Mouse (Mus musculus) yolk sac, embryonic 10.5 days (tissue): ENCODE results near the gene Gm49721.
"Not testable (repeated sequence)": the region's sequence is repeated elsewhere in the genome, so short reads cannot be mapped to it uniquely, and the experiment has no call there.

Experiments used
- DNase-seq: peaks from one replicate; pipeline ENCODE4 v3.0.0-alpha.2; 2017; ENCODE audit warnings: low spot score

Gene Gm49721

GRCm38 (mm10) chr17:7075519-7075918 lies 96.8 kb downstream of the Gm49721 start:
- DNase-seq: not testable (repeated sequence)

DNA sequence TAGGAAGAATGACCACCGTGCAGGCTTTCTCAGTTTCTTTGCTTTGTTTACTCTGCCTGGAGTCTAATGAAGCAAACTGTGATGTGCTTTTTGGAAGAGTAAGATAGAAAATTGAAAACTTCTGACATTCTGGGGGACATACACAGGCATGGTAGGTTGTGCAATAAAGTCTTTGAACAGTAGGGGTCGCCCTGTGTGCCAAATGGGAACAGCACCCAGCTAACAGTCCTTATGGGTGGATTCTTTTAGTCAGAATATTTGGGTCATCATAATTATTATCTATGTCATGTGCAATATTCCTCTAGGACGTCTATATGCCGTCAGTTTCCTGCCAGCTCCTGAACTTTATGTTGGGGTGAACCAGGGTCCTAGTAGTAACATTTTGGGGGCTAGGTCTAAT lies 100.9 kb downstream of the Gm49721 start:
- DNase-seq: not testable (repeated sequence)

DNA sequence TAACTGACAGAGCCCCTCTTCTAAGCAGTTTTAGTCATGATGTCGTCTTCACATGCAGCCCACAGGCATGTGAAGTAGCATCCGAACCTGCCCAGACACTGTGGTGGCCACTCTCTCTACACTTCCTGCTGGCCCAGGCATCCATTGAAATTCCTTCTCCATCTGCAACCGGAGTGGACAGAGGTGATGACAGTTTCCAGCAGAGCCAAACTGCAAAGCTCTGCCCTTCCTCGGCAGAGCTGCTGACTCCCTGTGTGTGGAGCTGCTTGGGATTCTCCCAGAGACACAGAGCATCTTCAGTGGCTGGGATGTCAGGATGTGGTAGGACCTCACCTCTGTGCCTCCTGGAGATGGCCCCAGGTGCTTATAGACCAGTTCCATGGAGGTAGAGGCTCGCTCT lies 105.8 kb downstream of the Gm49721 start:
- not testable (repeated sequence) for DNase-seq

DNA sequence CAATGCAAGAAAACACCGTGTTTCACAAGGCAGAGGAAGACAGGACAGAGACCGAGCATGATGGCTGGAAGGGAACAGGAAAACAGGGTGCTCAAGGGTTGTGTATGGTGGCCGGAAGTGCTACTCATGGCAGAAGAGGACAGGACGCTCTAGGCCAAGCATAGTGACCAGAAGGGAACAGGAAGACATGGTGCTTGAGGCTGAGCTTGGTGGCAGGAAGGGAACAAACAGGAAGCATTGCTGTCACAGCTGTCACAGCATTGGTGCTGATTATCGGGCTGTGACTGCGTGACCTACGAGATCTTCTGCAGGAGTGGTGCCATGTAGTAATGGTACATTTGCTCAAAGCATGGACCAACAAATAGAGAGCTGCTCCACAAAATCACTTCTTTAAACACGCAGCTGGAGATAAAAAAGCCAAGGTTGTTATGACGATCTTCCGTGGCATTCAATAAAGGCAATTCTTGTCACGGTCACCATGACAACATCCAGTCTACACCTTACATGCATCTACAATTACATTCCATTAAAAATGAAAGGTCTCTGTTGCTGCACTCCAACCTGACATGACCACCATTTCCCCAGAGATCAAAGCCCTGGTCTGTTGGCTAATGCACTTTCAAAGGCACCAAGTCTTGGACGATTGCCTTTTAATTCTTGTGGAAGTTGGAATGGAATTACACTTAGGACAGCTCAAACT lies 106.9 kb downstream of the Gm49721 start:
- DNase-seq: not testable (repeated sequence)

- not testable (repeated sequence) for DNase-seq
Observed at GRCm38 (mm10) chr17:7086836-7087235, 108.1 kb downstream of the Gm49721 start.
